Mouse (Mus musculus): Measurements from ENCODE around the gene Vps13d.

Gene Vps13d

GRCm38 (mm10) chr4:145214786-145215174 lies 20.0 kb upstream of the Vps13d start:
- in situ Hi-C loops (cut with MboI; ENCODE audit: unreplicated experiment in 2 of 2), result loop anchor here (5.0 kb wide), 2 partner anchors 38 to 73 kb away; no protein-coding TSS in a partner anchor

- in situ Hi-C loops (cut with MboI; ENCODE audit: unreplicated experiment in 2 of 2), result loop anchor here in 1 of 2 experiments (5.0 kb wide), 1 partner anchor 73 kb away; no protein-coding TSS in a partner anchor
Observed at GRCm38 (mm10) chr4:145213999-145214785, 19.4 kb upstream of the Vps13d start.

- in situ Hi-C loops (cut with MboI; ENCODE audit: unreplicated experiment in 2 of 2), result loop anchor here in 1 of 2 experiments (5.0 kb wide), 1 partner anchor 76 kb away; no protein-coding TSS in a partner anchor
Observed at GRCm38 (mm10) chr4:145211076-145211475, 16.3 kb upstream of the Vps13d start.

GRCm38 (mm10) chr4:145210564-145210963 lies 15.8 kb upstream of the Vps13d start:
- in situ Hi-C loops (cut with MboI; ENCODE audit: unreplicated experiment in 2 of 2), result loop anchor here in 1 of 2 experiments (5.0 kb wide), 1 partner anchor 77 kb away; no protein-coding TSS in a partner anchor

- in situ Hi-C loops (cut with MboI; ENCODE audit: unreplicated experiment in 2 of 2), result loop anchor here in 1 of 2 experiments (5.0 kb wide), 1 partner anchor 78 kb away; no protein-coding TSS in a partner anchor
Observed at GRCm38 (mm10) chr4:145209690-145210088, 14.9 kb upstream of the Vps13d start.

GRCm38 (mm10) chr4:145209076-145209689 lies 14.4 kb upstream of the Vps13d start:
- in situ Hi-C loops (cut with MboI; ENCODE audit: unreplicated experiment in 2 of 2), result no loop called here

GRCm38 (mm10) chr4:145207718-145208371 lies 13.0 kb upstream of the Vps13d start:
- in situ Hi-C loops (cut with MboI; ENCODE audit: unreplicated experiment in 2 of 2), result no loop called here

GRCm38 (mm10) chr4:145204779-145205178 lies 10.0 kb upstream of the Vps13d start:
- in situ Hi-C loops (cut with MboI; ENCODE audit: unreplicated experiment in 2 of 2), result no loop called here

GRCm38 (mm10) chr4:145203305-145203704 lies 8.5 kb upstream of the Vps13d start:
- in situ Hi-C loops (cut with MboI; ENCODE audit: unreplicated experiment in 2 of 2), result no loop called here

GRCm38 (mm10) chr4:145201424-145201823 lies 6.6 kb upstream of the Vps13d start:
- in situ Hi-C loops (cut with MboI; ENCODE audit: unreplicated experiment in 2 of 2), result no loop called here

- in situ Hi-C loops (cut with MboI; ENCODE audit: unreplicated experiment in 2 of 2), result loop anchor here in 1 of 2 experiments (25.0 kb wide), 1 partner anchor 1788 kb away; the partner anchor contains the start of gene Pramef8
Observed at GRCm38 (mm10) chr4:145199982-145200699, 5.3 kb upstream of the Vps13d start.

- in situ Hi-C loops (cut with MboI; ENCODE audit: unreplicated experiment in 2 of 2), result loop anchor here in 1 of 2 experiments (25.0 kb wide), 1 partner anchor 1784 kb away; the partner anchor contains the start of gene Pramef8
Observed at GRCm38 (mm10) chr4:145196586-145196985, 1.8 kb upstream of the Vps13d start.

GRCm38 (mm10) chr4:145195172-145195571 lies 367 bp upstream of the Vps13d start:
- in situ Hi-C loops (cut with MboI; ENCODE audit: unreplicated experiment in 2 of 2), result loop anchor here in 1 of 2 experiments (25.0 kb wide), 1 partner anchor 1783 kb away; the partner anchor contains the start of gene Pramef8

- in situ Hi-C loops (cut with MboI; ENCODE audit: unreplicated experiment in 2 of 2), result loop anchor here in 1 of 2 experiments (25.0 kb wide), 1 partner anchor 1782 kb away; the partner anchor contains the start of gene Pramef8
Observed at GRCm38 (mm10) chr4:145193991-145194511, 754 bp downstream of the Vps13d start.

- in situ Hi-C loops (cut with MboI; ENCODE audit: unreplicated experiment in 2 of 2), result loop anchor here in 1 of 2 experiments (25.0 kb wide), 1 partner anchor 1781 kb away; the partner anchor contains the start of gene Pramef8
Observed at GRCm38 (mm10) chr4:145193406-145193805, 1.4 kb downstream of the Vps13d start.

GRCm38 (mm10) chr4:145192686-145193085 lies 2.1 kb downstream of the Vps13d start:
- in situ Hi-C loops (cut with MboI; ENCODE audit: unreplicated experiment in 2 of 2), result loop anchor here in 1 of 2 experiments (25.0 kb wide), 1 partner anchor 1780 kb away; the partner anchor contains the start of gene Pramef8

GRCm38 (mm10) chr4:145188561-145188960 lies 6.2 kb downstream of the Vps13d start:
- in situ Hi-C loops (cut with MboI; ENCODE audit: unreplicated experiment in 2 of 2), result loop anchor here in 1 of 2 experiments (25.0 kb wide), 1 partner anchor 1776 kb away; the partner anchor contains the start of gene Pramef8

- in situ Hi-C loops (cut with MboI; ENCODE audit: unreplicated experiment in 2 of 2), result loop anchor here in 1 of 2 experiments (25.0 kb wide), 1 partner anchor 1775 kb away; the partner anchor contains the start of gene Pramef8
Observed at GRCm38 (mm10) chr4:145187619-145188018, 7.2 kb downstream of the Vps13d start.

- in situ Hi-C loops (cut with MboI; ENCODE audit: unreplicated experiment in 2 of 2), result loop anchor here in 1 of 2 experiments (25.0 kb wide), 1 partner anchor 1767 kb away; the partner anchor contains the start of gene Pramef8
Observed at GRCm38 (mm10) chr4:145178918-145179549, 15.8 kb downstream of the Vps13d start.
